Mouse (Mus musculus) G1E (cell line): ENCODE data around the gene Dhdds.

ENCODE experiments used
- CTCF ChIP-seq: IDR thresholded peaks from 2 replicates; pipeline ENCODE4 v1.5.1; 2012; ENCODE audit warnings: low read depth, low read length, inconsistent platforms, mixed read lengths
- GATA1 ChIP-seq: IDR thresholded peaks from 2 replicates; pipeline ENCODE4 v1.6.1; 2012; ENCODE audit warnings: borderline replicate concordance, low read length, inconsistent platforms, mixed read lengths
- POLR2AphosphoS5 ChIP-seq: IDR thresholded peaks from 2 replicates; pipeline ENCODE4 v1.6.1; 2012; ENCODE audit warnings: low read depth, low read length, inconsistent platforms; ENCODE audit not compliant: insufficient replicate concordance
- TAL1 ChIP-seq: conservative IDR thresholded peaks from 2 replicates; pipeline ENCODE4 v1.6.1; 2012; ENCODE audit warnings: low read depth, low read length, inconsistent platforms, mixed read lengths

GRCm38 (mm10) chr4:134016208-134016607 is 15.5 kb upstream of the Dhdds start:
- TF ChIP-seq CTCF = no peak
- TF ChIP-seq POLR2AphosphoS5 = no peak
- no peak for TF ChIP-seq TAL1
- TF ChIP-seq GATA1 = no peak
